8 mouse cellular contexts compared by ENCODE assay signal in the genomic region with DNA sequence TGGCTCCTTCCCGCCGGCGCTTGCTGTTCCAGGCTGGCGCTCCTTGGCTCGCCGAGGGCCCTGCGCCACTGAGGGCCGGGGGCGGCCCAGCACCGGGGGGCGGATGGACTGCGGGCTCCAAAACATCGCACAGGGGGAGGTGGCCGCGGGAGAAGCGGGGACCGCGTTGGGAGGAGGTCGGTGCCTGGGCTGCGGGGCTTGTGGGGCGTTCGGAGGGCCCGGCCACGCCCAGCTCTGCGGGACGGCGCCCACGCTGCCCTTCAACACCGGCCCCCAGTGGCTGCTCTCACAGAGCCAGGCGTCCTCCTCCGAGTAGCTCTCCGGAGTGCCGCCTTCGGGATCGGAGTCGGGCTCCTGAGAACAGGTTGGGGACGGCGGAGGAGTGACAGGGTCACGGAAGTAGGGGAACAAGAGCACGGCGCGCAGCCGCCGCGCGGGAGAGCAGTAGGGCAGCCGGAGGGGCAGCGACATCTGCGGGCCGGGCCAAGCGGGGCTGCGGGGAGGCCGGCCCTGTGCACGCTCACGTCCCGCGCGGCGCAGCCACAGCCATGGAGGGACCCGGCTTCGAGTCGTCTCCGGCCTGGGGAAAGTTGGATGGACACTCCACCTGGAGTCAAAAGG. TPM values are rescaled to one million over a fixed set of nuclear protein-coding genes. Genes with fewer than 3 reads are reported as not detected.
DNase-seq lines count a peak whose midpoint lies in the region; ATAC-seq and TF ChIP-seq lines count a peak whose summit lies in the region.

No protein-coding gene starts in this region.

- intact Hi-C loops in heart, postnatal 10 days (cut with DNase I): no loop called here

- peak overlapping the region; percentile 93 for H3K4me3 ChIP-seq in heart, embryonic 10.5 days
- H3K4me3 ChIP-seq in forebrain, embryonic 14.5 days (ENCODE audit: low read depth, low read length): peak overlapping the region; percentile 67
- H3K4me3 ChIP-seq in hindbrain, embryonic 13.5 days: peak overlapping the region; percentile 71
- peak overlapping the region; percentile 80 for H3K4me3 ChIP-seq in liver, embryonic 12.5 days
- H3K4me3 ChIP-seq in stomach, postnatal 0 days (ENCODE audit: low read depth, low read length): peak overlapping the region; percentile 71

- no peaks in the 10 kb centered on the region for H3K27me3 ChIP-seq in heart, embryonic 10.5 days (ENCODE audit: insufficient read depth, poor library complexity, severe bottlenecking)
- H3K27me3 ChIP-seq in forebrain, embryonic 14.5 days (replicated peaks; ENCODE audit: control insufficient read depth, insufficient read depth, low read length): no peaks in the 10 kb centered on the region
- no peaks in the 10 kb centered on the region for H3K27me3 ChIP-seq in hindbrain, embryonic 13.5 days
- H3K27me3 ChIP-seq in liver, embryonic 12.5 days (replicated peaks): peaks cover 3% of the 10 kb centered on the region; the same call in 1 of the 2 replicates
- no peaks in the 10 kb centered on the region for H3K27me3 ChIP-seq in stomach, postnatal 0 days (ENCODE audit: control insufficient read depth, insufficient read depth, low read length)

- peaks cover 20% of the 10 kb centered on the region for H3K36me3 ChIP-seq in heart, embryonic 10.5 days
- H3K36me3 ChIP-seq in forebrain, embryonic 14.5 days (ENCODE audit: control insufficient read depth, insufficient read depth, low read length): 0 out of 2 replicates have a peak, but pooled peaks cover 7% of the 10 kb centered on the region
- no peaks in the 10 kb centered on the region for H3K36me3 ChIP-seq in hindbrain, embryonic 13.5 days
- 0 out of 2 replicates have a peak, but pooled peaks cover 5% of the 10 kb centered on the region for H3K36me3 ChIP-seq in liver, embryonic 12.5 days
- H3K36me3 ChIP-seq in stomach, postnatal 0 days (ENCODE audit: control insufficient read depth, insufficient read depth, low read length): no peaks in the 10 kb centered on the region

- peak overlapping the region; percentile 99 for H3K27ac ChIP-seq in heart, embryonic 10.5 days
- H3K27ac ChIP-seq in forebrain, embryonic 14.5 days (ENCODE audit: low read depth, low read length): peak overlapping the region; percentile 90
- peak overlapping the region; percentile 95 for H3K27ac ChIP-seq in hindbrain, embryonic 13.5 days
- peak overlapping the region; percentile 95 for H3K27ac ChIP-seq in liver, embryonic 12.5 days
- peak overlapping the region; percentile 96 for H3K27ac ChIP-seq in stomach, postnatal 0 days (replicated peaks)

- WGBS in heart, embryonic 10.5 days: under 1% methylated on average over 63 of the region's 63 CpGs
- WGBS in forebrain, embryonic 14.5 days: under 1% methylated on average over 63 of the region's 63 CpGs
- under 1% methylated on average over 52 of the region's 63 CpGs for whole genome bisulfite sequencing in hindbrain, embryonic 13.5 days
- under 1% methylated on average over 62 of the region's 63 CpGs for WGBS in liver, embryonic 12.5 days (ENCODE audit: insufficient replicate concordance)
- WGBS in stomach, postnatal 0 days: under 1% methylated on average over 51 of the region's 63 CpGs

- DNase-seq in heart, embryonic 10.5 days (ENCODE audit: low spot score): peak; percentile 89
- no peak for DNase-seq in heart, postnatal 10 days
- peak; percentile 76 to 86 for DNase-seq in adrenal gland, postnatal 36 days
- peak; percentile 67 for DNase-seq in forebrain, embryonic 14.5 days (ENCODE audit: low spot score)
- peak; percentile 86 for DNase-seq in naive thymus-derived CD4-positive, alpha-beta T cell, adult 2 months (ENCODE audit: low read depth)
- DNase-seq in stomach, postnatal 0 days (ENCODE audit: low spot score): peak; percentile 81

- peaks cover 17% of the 10 kb centered on the region for H3K4me1 ChIP-seq in heart, embryonic 10.5 days
- peaks cover 21% of the 10 kb centered on the region for H3K4me1 ChIP-seq in forebrain, embryonic 14.5 days (ENCODE audit: control insufficient read depth, insufficient read depth, low read length)
- H3K4me1 ChIP-seq in hindbrain, embryonic 13.5 days (replicated peaks): peaks cover 31% of the 10 kb centered on the region
- peaks cover 36% of the 10 kb centered on the region for H3K4me1 ChIP-seq in liver, embryonic 12.5 days
- no peaks in the 10 kb centered on the region for H3K4me1 ChIP-seq in stomach, postnatal 0 days (replicated peaks; ENCODE audit: control insufficient read depth, insufficient read depth)

- H3K9me3 ChIP-seq in heart, embryonic 10.5 days: no peaks in the 10 kb centered on the region
- no peaks in the 10 kb centered on the region for H3K9me3 ChIP-seq in forebrain, embryonic 14.5 days (replicated peaks; ENCODE audit: control insufficient read depth, low read length)
- no peaks in the 10 kb centered on the region for H3K9me3 ChIP-seq in hindbrain, embryonic 13.5 days
- no peaks in the 10 kb centered on the region for H3K9me3 ChIP-seq in liver, embryonic 12.5 days (replicated peaks)
- no peaks in the 10 kb centered on the region for H3K9me3 ChIP-seq in stomach, postnatal 0 days (ENCODE audit: control insufficient read depth, low read length)

- H3K9ac ChIP-seq in forebrain, embryonic 14.5 days (ENCODE audit: low read length): peak overlapping the region; percentile 83
- H3K9ac ChIP-seq in hindbrain, embryonic 13.5 days: peak overlapping the region; percentile 88
- peak overlapping the region; percentile 93 for H3K9ac ChIP-seq in liver, embryonic 12.5 days
- peak overlapping the region; percentile 90 for H3K9ac ChIP-seq in stomach, postnatal 0 days (ENCODE audit: low read length)

- ATAC-seq in forebrain, embryonic 14.5 days: peak; percentile 68
- ATAC-seq in hindbrain, embryonic 13.5 days (ENCODE audit: low FRiP score): peak; percentile 86
- ATAC-seq in liver, embryonic 12.5 days: peak; percentile 65
- ATAC-seq in stomach, postnatal 0 days (ENCODE audit: low FRiP score, low TSS enrichment): peak; percentile 82

- peak overlapping the region; percentile 87 for H3K4me2 ChIP-seq in forebrain, embryonic 14.5 days (ENCODE audit: low read length)
- peak overlapping the region; percentile 86 for H3K4me2 ChIP-seq in hindbrain, embryonic 13.5 days
- H3K4me2 ChIP-seq in liver, embryonic 12.5 days: peak overlapping the region; percentile 99
- peak overlapping the region; percentile 96 for H3K4me2 ChIP-seq in stomach, postnatal 0 days (replicated peaks; ENCODE audit: low read depth)

- TF ChIP-seq EP300 in stomach, postnatal 0 days (optimal IDR thresholded peaks at IDR 0.05): no peak

- TF ChIP-seq CTCF in stomach, postnatal 0 days (IDR thresholded peaks at IDR 0.05; ENCODE audit: low read depth): peak; percentile 59

RNA-seq across cellular contexts. Expression of a gene that starts 0.6 kb away (rescaled TPM):
- polyA plus RNA-seq in heart, embryonic 10.5 days (2016; fragmentation: Nextera tagmentation; extraction: Ambion mirVana): 1.1 and 1.3 TPM in 2 replicates
- total RNA-seq in heart, postnatal 10 days (2021): 1 to 10 TPM; 1.1 to 2.0 TPM
- total RNA-seq in adrenal gland, postnatal 36 days (2021): 1 to 10 TPM; 1.8 to 2.5 TPM
- 0.38 and 0.72 TPM in 2 replicates for polyA plus RNA-seq in forebrain, embryonic 14.5 days (2014; fragmentation: Nextera tagmentation; extraction: Ambion mirVana)
- polyA plus RNA-seq in hindbrain, embryonic 13.5 days (2015; fragmentation: Nextera tagmentation; extraction: Ambion mirVana): 1.3 TPM in 2 replicates
- polyA plus RNA-seq in liver, embryonic 12.5 days (2016; fragmentation: Nextera tagmentation; extraction: Ambion mirVana): 0.85 and 0.98 TPM in 2 replicates
- polyA plus RNA-seq in stomach, postnatal 0 days (2015; fragmentation: Nextera tagmentation; extraction: Ambion mirVana): 1.6 and 2.6 TPM in 2 replicates

RNA-seq across cellular contexts. Expression of a gene that starts 20.4 kb away (rescaled TPM):
- 8.5 and 12.3 TPM in 2 replicates for polyA plus RNA-seq in heart, embryonic 10.5 days (2016; fragmentation: Nextera tagmentation; extraction: Ambion mirVana)
- total RNA-seq in heart, postnatal 10 days (2021): 10 to 100 TPM; 11.1 to 12.9 TPM
- 10 to 100 TPM in 1 of 2 experiments, 1 to 10 TPM in 1; 9.3 to 12.4 TPM for total RNA-seq in adrenal gland, postnatal 36 days (2021)
- polyA plus RNA-seq in forebrain, embryonic 14.5 days (2014; fragmentation: Nextera tagmentation; extraction: Ambion mirVana): 6.2 and 7.2 TPM in 2 replicates
- polyA plus RNA-seq in hindbrain, embryonic 13.5 days (2015; fragmentation: Nextera tagmentation; extraction: Ambion mirVana): 4.7 and 5.2 TPM in 2 replicates
- 3.8 and 4.1 TPM in 2 replicates for polyA plus RNA-seq in liver, embryonic 12.5 days (2016; fragmentation: Nextera tagmentation; extraction: Ambion mirVana)
- polyA plus RNA-seq in stomach, postnatal 0 days (2015; fragmentation: Nextera tagmentation; extraction: Ambion mirVana): 4.2 and 6.5 TPM in 2 replicates

Comparison
In these comparisons a context has a peak if more than half of its experiments do, and no peak if none do; other contexts are left out.
1. DNase-seq: peak in heart, embryonic 10.5 days (single experiment), adrenal gland, postnatal 36 days (2 of 2), forebrain, embryonic 14.5 days (single experiment), naive thymus-derived CD4-positive, alpha-beta T cell, adult 2 months (single experiment) and stomach, postnatal 0 days (single experiment); none in heart, postnatal 10 days (0 of 2).
2. Peak in every context shown above with its lines, with median percentiles within 50 percentile points of each other: H3K27ac ChIP-seq, H3K4me3 ChIP-seq, ATAC-seq, H3K4me2 ChIP-seq and H3K9ac ChIP-seq.